Mouse (Mus musculus) left cerebral cortex, adult 6 months (tissue): ENCODE results near the gene Jhy. TPM values are rescaled to one million over a fixed set of nuclear protein-coding genes. Genes with fewer than 3 reads are reported as not detected.

ENCODE experiments used
- long read RNA-seq, 2 experiments: library from polyadenylated mRNA; unstranded; transcript quantifications; one replicate each; pipeline ENCODE4 v2.0.0; 2019 to 2020
- polyA plus RNA-seq: library from polyadenylated mRNA; unstranded; fragments of <200 nt; fragmentation: Nextera tagmentation; gene quantifications from 2 replicates; pipeline ENCODE4 v1.2.3, GENCODE M21; 2021

The Jhy gene
- 0.06 and 0.15 TPM in 2 replicates for polyA plus RNA-seq
- long read RNA-seq, experiment 1, partial matches to known transcripts: 0 of 1 reads
- long read RNA-seq, experiment 1, other reads (novel, unspliced or antisense): 1 of 1 reads
- long read RNA-seq, experiment 2: 0 reads

DNA sequence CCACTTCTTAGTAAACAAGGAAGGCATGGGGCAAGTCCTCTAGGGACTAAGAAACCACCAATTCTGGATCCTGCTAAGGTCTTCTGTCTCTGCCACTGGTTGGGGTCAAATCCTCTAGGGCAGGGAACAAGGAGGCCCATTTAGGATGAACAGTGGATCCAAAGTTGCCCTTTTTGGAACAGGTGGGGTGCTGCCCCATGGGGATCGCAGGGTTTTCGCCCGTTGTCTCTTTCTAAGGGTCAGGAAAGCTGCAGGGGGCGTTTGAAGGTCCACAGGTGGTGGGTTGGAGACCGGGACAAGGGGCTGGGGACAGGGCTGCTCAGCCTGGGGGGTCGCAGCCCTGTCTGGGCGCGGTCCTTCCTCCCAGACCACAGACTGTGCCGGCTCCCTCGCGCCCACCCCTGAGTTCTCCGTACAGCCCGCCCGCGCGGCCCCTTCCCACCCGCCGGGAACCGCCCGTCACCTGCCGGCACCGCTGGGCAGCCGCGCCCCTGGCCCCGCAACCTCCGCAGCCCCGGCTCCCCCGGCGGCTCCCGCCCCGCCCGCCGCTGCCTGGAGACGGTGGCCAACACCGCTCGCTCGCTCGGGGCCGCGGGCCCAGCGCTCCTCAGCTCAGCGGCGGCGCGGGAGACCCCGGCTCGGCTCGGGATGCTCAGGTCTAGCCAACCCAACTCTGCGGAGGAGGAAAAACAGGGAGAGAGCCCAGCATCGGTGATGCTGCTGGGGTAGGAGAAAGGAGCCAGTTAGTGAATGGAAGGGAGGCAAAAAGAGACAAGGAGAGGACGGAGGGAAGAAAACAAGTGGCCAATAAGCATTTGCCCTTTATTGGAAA is at the start of gene Jhy:
Jhy (minus strand) TSS at position 533 of the 832 bp plus-strand sequence.

DNA sequence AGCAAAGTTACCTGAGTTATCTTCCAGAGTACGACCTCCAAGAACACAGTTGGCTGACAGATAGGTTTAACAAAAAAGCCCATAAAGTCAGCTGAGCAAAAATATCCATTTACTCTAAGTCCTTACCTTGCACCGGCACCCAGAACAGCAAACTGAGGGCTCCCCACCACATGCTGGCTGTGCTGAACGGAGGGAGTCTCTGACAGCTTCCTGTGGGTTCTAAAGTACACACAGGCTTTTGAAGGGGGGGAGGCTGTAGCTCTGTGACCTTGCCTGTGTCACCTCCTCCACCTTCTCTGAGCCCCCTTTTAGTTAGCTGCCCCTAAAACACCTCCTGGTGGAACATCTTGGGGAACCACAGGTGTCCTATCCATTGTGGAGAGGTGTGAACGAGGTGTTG is 40.5 kb upstream of the Jhy start, which contains the start of gene Crtam:
Crtam (minus strand) TSS at position 214 of the 400 bp plus-strand sequence.

GRCm38 (mm10) chr9:40873556-40874470 is 90.1 kb downstream of the Jhy start, which contains the start of gene Bsx:
Bsx (plus strand) TSS chr9:40874127.

Other genes with a start within 250 kb of the Jhy start
- gene Hspa8, start 163.1 kb downstream of the Jhy start, polyA plus RNA-seq: 3,086 and 4,243 TPM in 2 replicates
- 0.06 TPM in 1 of 2 replicates, not detected in the other for gene Bsx, start 90.0 kb downstream of the Jhy start, polyA plus RNA-seq
- gene Crtam, start 40.5 kb upstream of the Jhy start, polyA plus RNA-seq: not detected in 2 replicates
- 8.3 and 9.7 TPM in 2 replicates for gene Ubash3b, start 197.6 kb upstream of the Jhy start, polyA plus RNA-seq